Mouse (Mus musculus): ENCODE data around the gene Ddah2. TPM values are rescaled to one million over a fixed set of nuclear protein-coding genes. Genes with fewer than 3 reads are reported as not detected.

Ddah2 gene
- polyA plus RNA-seq, 1 experiment from 2014 or later, result 227 TPM

DNA sequence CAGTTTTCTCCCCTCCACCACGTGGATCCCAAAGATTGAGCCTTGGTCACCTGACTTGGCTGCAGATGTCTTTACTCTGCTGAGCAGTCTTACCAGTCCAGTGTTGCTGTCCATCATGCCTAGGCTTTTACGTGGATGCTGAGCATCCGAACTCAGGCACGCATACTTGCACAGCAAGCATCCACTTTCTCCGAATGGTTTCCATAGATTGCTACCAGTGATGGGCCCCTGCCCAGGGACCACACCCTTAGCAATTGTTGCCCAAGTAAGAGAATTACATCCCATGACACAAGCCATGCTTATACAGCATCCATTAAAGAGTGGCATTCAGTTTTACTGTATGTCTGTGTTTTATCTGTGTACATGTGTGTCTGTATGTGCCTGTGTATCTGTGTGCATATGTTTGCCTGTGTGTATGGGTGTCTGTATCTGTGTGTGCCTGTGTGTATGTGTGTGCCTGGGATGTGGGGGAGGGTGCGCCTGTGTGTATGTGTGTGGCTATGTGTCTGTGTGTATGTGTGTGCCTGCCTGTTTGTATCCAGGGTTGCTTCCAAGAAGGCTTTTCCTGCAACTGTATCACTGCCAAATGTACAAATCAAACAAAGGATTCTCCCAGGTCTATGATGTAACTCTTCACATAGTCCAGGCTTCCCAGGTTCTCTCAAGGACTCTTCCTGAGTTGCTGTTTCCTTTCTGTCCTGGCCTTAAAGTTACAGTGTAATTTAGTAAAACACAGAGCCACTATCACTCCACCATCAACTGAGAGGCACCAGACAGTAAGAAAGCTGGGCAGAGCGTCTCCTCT, 2.9 kb upstream of the Ddah2 start:
- H3K9me3 ChIP-seq (replicated peaks; ENCODE audit: low read length), result no peaks in the 10 kb centered on the region
- no peak overlapping the region for H3K4me2 ChIP-seq (ENCODE audit: low read length)
- no peak for TF ChIP-seq CTCF (IDR thresholded peaks at IDR 0.05; ENCODE audit: low read depth)
- ATAC-seq (replicated peaks; ENCODE audit: low FRiP score, low read depth) (no peak), DNase-seq (ENCODE audit: low spot score) (no peak)
- peaks cover 46% of the 10 kb centered on the region for H3K36me3 ChIP-seq (ENCODE audit: insufficient read depth, low read length)
- WGBS, result 87% methylated on average over 7 of the region's 7 CpGs
- no peak overlapping the region for H3K9ac ChIP-seq (ENCODE audit: low read depth, low read length)
- no peaks in the 10 kb centered on the region for H3K27me3 ChIP-seq (ENCODE audit: insufficient read depth, low read length)
- H3K4me1 ChIP-seq (replicated peaks; ENCODE audit: insufficient read depth, low read length), result peaks cover 8% of the 10 kb centered on the region
- no peak overlapping the region for H3K27ac ChIP-seq
- no peak overlapping the region for H3K4me3 ChIP-seq (replicated peaks; ENCODE audit: low read depth, low read length)

DNA sequence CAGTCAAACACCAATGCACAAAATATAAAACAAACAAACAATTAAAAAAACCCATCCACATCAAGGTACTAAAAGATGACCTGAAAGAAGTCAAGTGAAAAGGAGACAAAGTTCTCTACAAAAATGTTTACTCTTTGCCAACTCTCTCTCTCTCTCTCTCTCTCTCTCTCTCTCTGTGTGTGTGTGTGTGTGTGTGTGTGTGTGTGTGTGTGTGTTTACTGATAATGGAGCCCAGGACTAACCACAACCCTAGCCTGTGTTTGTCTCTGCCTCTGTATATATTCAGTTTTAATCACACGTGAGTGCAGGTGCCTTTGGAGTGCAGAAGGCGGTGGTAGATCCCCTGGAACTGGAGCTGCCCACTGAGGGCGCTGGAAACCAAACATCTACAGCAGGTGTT, 1.7 kb upstream of the Ddah2 start:
- Histone ChIP-seq H3K27me3 (ENCODE audit: insufficient read depth, low read length) (no peaks in the 10 kb centered on the region), H3K4me2 (ENCODE audit: low read length) (no peak overlapping the region), H3K9me3 (replicated peaks; ENCODE audit: low read length) (no peaks in the 10 kb centered on the region), H3K27ac (no peak overlapping the region), H3K36me3 (ENCODE audit: insufficient read depth, low read length) (peaks cover 52% of the 10 kb centered on the region), H3K9ac (ENCODE audit: low read depth, low read length) (no peak overlapping the region), H3K4me1 (replicated peaks; ENCODE audit: insufficient read depth, low read length) (peaks cover 8% of the 10 kb centered on the region), H3K4me3 (replicated peaks; ENCODE audit: low read depth, low read length) (no peak overlapping the region)
- ATAC-seq (replicated peaks; ENCODE audit: low FRiP score, low read depth) (no peak), DNase-seq (ENCODE audit: low spot score) (no peak)
- no peak for TF ChIP-seq CTCF (IDR thresholded peaks at IDR 0.05; ENCODE audit: low read depth)
- 84% methylated on average over 3 of the region's 3 CpGs for WGBS

DNA sequence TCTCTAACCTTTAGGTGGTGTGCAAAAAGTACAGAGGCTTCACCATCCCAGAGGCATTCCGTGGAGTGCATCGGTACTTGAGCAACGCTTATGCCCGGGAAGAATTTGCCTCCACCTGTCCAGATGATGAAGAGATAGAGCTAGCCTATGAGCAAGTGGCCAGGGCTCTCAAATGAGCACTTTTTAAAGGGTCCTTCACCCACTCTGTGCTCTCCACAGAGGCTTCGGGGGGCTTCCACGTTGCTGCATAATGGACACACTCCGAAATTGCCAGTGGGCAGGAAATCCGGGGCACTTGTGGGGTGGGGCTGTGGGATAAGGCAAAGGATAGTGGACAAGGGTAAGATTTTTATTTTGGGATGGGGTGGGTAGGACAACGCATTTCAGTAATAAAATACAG, 519 bp upstream of the Ddah2 start:
- H3K4me3 ChIP-seq (replicated peaks; ENCODE audit: low read depth, low read length), result no peak overlapping the region
- 64% methylated on average over 9 of the region's 9 CpGs for WGBS
- peak overlapping the region; percentile 94 for H3K4me2 ChIP-seq (ENCODE audit: low read length)
- H3K27ac ChIP-seq, result peak overlapping the region; percentile 94; the same call in 1 of the 2 replicates
- no peaks in the 10 kb centered on the region for H3K27me3 ChIP-seq (ENCODE audit: insufficient read depth, low read length)
- no peak for TF ChIP-seq CTCF (IDR thresholded peaks at IDR 0.05; ENCODE audit: low read depth)
- no peak overlapping the region for H3K9ac ChIP-seq (ENCODE audit: low read depth, low read length)
- H3K36me3 ChIP-seq (ENCODE audit: insufficient read depth, low read length), result peaks cover 41% of the 10 kb centered on the region
- DNase-seq (ENCODE audit: low spot score) (no peak), ATAC-seq (replicated peaks; ENCODE audit: low FRiP score, low read depth) (no peak)
- H3K4me1 ChIP-seq (replicated peaks; ENCODE audit: insufficient read depth, low read length), result peaks cover 8% of the 10 kb centered on the region
- H3K9me3 ChIP-seq (replicated peaks; ENCODE audit: low read length), result no peaks in the 10 kb centered on the region

DNA sequence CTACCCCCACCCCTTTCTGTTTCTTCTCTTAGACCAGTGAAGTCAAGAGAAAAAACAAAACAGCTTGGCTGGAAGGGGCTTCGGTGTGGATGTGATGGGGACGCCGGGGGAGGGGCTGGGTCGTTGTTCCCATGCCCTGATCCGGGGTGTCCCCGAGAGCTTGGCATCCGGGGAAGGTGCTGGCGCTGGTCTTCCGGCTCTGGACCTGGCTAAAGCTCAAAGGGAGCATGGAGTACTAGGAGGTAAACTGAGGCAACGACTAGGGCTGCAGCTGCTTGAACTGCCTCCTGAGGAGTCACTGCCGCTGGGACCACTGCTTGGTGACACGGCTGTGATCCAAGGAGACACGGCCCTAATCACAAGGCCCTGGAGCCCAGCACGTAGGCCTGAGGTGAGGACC, 1.2 kb downstream of the Ddah2 start:
- Histone ChIP-seq H3K4me3 (replicated peaks; ENCODE audit: low read depth, low read length) (peak overlapping the region; percentile 77), H3K36me3 (ENCODE audit: insufficient read depth, low read length) (peaks cover 29% of the 10 kb centered on the region; the same call in 1 of the 2 replicates), H3K4me2 (ENCODE audit: low read length) (peak overlapping the region; percentile 94), H3K27me3 (ENCODE audit: insufficient read depth, low read length) (no peaks in the 10 kb centered on the region), H3K4me1 (replicated peaks; ENCODE audit: insufficient read depth, low read length) (peaks cover 15% of the 10 kb centered on the region), H3K9ac (ENCODE audit: low read depth, low read length) (peak overlapping the region; percentile 77), H3K9me3 (replicated peaks; ENCODE audit: low read length) (no peaks in the 10 kb centered on the region), H3K27ac (peak overlapping the region; percentile 94; the same call in 1 of the 2 replicates)
- ATAC-seq (replicated peaks; ENCODE audit: low FRiP score, low read depth) (no peak), DNase-seq (ENCODE audit: low spot score) (no peak)
- no peak for TF ChIP-seq CTCF (IDR thresholded peaks at IDR 0.05; ENCODE audit: low read depth)
- 20% methylated on average over 14 of the region's 14 CpGs for WGBS

DNA sequence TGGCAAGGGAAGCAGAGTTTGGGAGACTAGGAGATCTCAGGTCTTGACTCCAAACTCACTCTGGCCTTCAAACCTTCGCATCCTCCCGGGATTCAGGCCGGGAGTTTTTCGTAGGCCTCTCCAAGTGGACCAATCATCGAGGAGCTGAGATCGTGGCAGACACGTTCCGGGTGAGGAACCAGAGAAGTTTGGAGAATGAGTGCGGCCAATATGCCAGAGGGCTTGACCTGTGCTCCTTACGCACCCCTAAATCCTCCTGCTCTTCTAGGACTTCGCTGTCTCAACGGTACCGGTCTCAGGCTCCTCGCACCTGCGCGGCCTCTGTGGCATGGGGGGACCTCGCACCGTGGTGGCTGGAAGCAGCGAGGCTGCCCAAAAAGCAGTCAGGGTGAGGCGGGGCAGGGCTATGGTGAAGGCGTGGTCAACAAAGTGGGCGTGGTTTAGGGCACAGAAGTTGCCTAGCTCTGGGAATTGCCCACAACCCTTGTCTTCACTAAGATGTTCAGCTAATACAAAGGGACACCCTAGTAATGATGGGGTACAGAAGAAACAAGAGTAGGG, 2.0 kb downstream of the Ddah2 start:
- Histone ChIP-seq H3K4me2 (ENCODE audit: low read length) (peak overlapping the region; percentile 94), H3K27me3 (ENCODE audit: insufficient read depth, low read length) (no peaks in the 10 kb centered on the region), H3K27ac (no peak overlapping the region), H3K9ac (ENCODE audit: low read depth, low read length) (peak overlapping the region; percentile 77; the same call in 1 of the 2 replicates), H3K4me1 (replicated peaks; ENCODE audit: insufficient read depth, low read length) (peaks cover 18% of the 10 kb centered on the region), H3K9me3 (replicated peaks; ENCODE audit: low read length) (no peaks in the 10 kb centered on the region), H3K4me3 (replicated peaks; ENCODE audit: low read depth, low read length) (peak overlapping the region; percentile 77; the same call in 1 of the 2 replicates), H3K36me3 (ENCODE audit: insufficient read depth, low read length) (peaks cover 23% of the 10 kb centered on the region; the same call in 1 of the 2 replicates)
- WGBS, result 51% methylated on average over 22 of the region's 22 CpGs
- no peak for ATAC-seq (replicated peaks; ENCODE audit: low FRiP score, low read depth)
- peak; percentile 32 for DNase-seq (ENCODE audit: low spot score)
- no peak for TF ChIP-seq CTCF (IDR thresholded peaks at IDR 0.05; ENCODE audit: low read depth)

DNA sequence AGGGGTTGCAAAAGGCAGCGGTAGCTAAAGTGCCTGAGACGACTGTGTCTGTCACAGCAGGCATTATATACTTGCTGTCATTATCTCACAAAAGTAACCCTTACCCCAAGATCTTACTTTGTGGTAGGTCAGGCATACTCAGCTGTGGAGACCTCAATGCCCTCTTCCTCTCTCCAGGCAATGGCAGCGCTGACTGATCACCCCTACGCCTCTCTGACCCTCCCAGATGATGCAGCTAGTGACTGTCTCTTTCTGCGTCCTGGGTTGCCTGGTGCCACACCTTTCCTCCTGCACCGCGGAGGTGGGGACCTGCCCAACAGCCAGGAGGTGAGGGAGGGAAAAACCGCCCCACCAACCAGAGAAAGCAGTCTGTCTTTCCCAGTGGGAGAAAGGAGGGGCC, 2.5 kb downstream of the Ddah2 start:
- H3K27ac ChIP-seq, result no peak overlapping the region
- 70% methylated on average over 8 of the region's 8 CpGs for WGBS
- H3K9me3 ChIP-seq (replicated peaks; ENCODE audit: low read length), result no peaks in the 10 kb centered on the region
- no peak overlapping the region for H3K4me3 ChIP-seq (replicated peaks; ENCODE audit: low read depth, low read length)
- DNase-seq (ENCODE audit: low spot score), result no peak
- H3K4me1 ChIP-seq (replicated peaks; ENCODE audit: insufficient read depth, low read length), result peaks cover 18% of the 10 kb centered on the region
- ATAC-seq (replicated peaks; ENCODE audit: low FRiP score, low read depth), result no peak
- H3K4me2 ChIP-seq (ENCODE audit: low read length), result no peak overlapping the region
- no peak overlapping the region for H3K9ac ChIP-seq (ENCODE audit: low read depth, low read length)
- no peaks in the 10 kb centered on the region for H3K27me3 ChIP-seq (ENCODE audit: insufficient read depth, low read length)
- H3K36me3 ChIP-seq (ENCODE audit: insufficient read depth, low read length), result peaks cover 18% of the 10 kb centered on the region; the same call in 1 of the 2 replicates
- TF ChIP-seq CTCF (IDR thresholded peaks at IDR 0.05; ENCODE audit: low read depth), result no peak

Measured in kidney, postnatal 0 days (tissue).